Mouse (Mus musculus): Measurements from ENCODE around the gene Coq5. TPM values are rescaled to one million over a fixed set of nuclear protein-coding genes. Genes with fewer than 3 reads are reported as not detected.

The Coq5 gene
- polyA plus RNA-seq, 1 experiment from 2014 or later = 56.1 TPM

DNA sequence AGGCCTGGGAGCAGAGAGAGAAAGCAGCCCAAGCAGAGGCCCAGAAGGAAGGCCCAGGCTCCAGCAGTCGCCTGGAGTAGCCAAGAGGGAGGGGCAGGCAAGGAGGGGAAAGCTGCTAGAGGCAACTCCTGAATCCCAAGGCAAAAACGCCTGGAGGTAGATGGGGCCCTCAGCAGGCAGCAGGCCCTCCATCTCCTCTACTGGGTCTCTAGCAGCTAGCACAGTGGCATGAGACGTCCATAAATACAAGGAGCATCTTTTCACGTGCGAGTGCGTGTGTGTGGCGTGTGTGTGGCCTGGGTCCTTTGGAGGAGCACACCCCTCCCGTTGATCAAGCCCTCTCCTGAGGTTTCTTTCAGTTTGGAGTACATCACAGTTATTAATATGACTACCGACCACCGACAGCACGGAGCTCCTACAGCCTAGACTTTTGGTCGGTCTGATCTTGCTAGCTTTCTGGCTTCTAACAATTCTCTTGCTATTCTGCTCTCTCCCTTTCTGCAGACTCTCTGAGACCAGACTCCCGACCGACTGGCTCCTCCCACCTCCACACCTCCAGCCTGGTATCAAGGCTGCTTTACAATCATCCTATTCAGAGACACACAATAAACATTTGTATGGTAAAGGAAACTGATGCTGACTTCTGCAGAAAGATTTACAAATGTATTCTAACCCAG lies 37.6 kb downstream of the Coq5 start:
- Histone ChIP-seq H3K4me2 (ENCODE audit: low read length) (no peak overlapping the region), H3K4me3 (ENCODE audit: low read depth, low read length) (no peak overlapping the region), H3K27me3 (ENCODE audit: control insufficient read depth, insufficient read depth, low read depth, low read length) (no peaks in the 10 kb centered on the region), H3K36me3 (ENCODE audit: control insufficient read depth, insufficient read depth, low read length) (no peaks in the 10 kb centered on the region), H3K27ac (ENCODE audit: low read length) (peak overlapping the region; percentile 10; the same call in 1 of the 2 replicates), H3K9me3 (replicated peaks; ENCODE audit: control insufficient read depth, low read length, poor library complexity, severe bottlenecking) (no peaks in the 10 kb centered on the region), H3K4me1 (ENCODE audit: control insufficient read depth, insufficient read depth, low read length) (peaks cover 14% of the 10 kb centered on the region), H3K9ac (ENCODE audit: low read depth, low read length) (peak overlapping the region; percentile 2; the same call in 1 of the 2 replicates)
- no peak for ATAC-seq
- WGBS = 4% methylated on average over 14 of the region's 14 CpGs

GRCm38 (mm10) chr5:115317645-115318328 lies 38.3 kb downstream of the Coq5 start:
- Histone ChIP-seq H3K27me3 (ENCODE audit: control insufficient read depth, insufficient read depth, low read depth, low read length) (no peaks in the 10 kb centered on the region), H3K27ac (ENCODE audit: low read length) (no peak overlapping the region), H3K4me1 (ENCODE audit: control insufficient read depth, insufficient read depth, low read length) (peaks cover 14% of the 10 kb centered on the region), H3K9ac (ENCODE audit: low read depth, low read length) (no peak overlapping the region), H3K9me3 (replicated peaks; ENCODE audit: control insufficient read depth, low read length, poor library complexity, severe bottlenecking) (no peaks in the 10 kb centered on the region), H3K4me3 (ENCODE audit: low read depth, low read length) (no peak overlapping the region), H3K4me2 (ENCODE audit: low read length) (no peak overlapping the region), H3K36me3 (ENCODE audit: control insufficient read depth, insufficient read depth, low read length) (no peaks in the 10 kb centered on the region)
- ATAC-seq = no peak
- 9% methylated on average over 10 of the region's 10 CpGs for WGBS

DNA sequence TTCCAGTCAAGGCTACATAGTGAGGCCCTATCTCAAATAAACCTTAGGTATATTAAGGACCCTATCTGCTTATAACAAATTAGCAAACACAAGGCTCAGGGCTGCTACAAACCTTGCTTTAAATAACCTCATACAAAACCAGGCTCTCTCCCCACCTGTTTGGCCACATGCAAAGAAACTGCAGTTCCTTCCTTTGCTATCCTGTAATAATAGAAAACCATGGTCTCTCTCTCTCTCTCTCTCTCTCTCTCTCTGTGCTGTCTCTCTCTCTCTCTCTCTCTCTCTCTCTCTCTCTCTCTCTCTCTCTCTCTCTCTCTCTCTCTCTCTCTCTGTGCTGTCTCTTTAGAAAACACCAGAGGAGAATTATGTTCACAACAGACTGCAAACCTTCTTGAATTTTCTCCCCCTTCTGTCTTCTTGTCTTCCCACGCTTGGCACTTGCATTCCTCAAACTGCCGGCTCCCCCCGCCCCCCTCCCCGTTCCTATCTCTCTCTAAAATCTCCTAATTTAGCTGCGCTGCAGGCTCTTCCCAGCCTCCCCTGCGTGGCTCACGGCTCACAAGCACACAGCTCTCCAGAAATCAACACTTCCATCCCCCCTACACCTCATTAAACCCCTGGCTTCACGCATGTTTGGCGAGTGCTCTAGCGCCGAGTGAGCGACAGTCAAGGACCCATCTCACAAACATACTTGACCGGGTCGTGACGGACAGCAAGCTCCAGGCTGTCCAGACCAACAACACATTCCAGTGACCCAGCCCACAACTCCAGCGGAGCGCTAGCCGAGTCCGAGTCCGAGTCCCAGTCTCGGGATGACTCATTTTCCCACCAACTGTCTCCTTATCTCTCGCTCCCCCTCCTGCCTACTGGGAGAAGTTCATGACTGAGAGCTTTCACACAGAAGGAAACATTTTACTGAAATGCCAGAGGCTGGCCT lies 39.8 kb downstream of the Coq5 start:
- peak overlapping the region; percentile 90 for H3K4me2 ChIP-seq (ENCODE audit: low read length)
- H3K4me1 ChIP-seq (ENCODE audit: control insufficient read depth, insufficient read depth, low read length) = peaks cover 14% of the 10 kb centered on the region
- peak overlapping the region; percentile 40 for H3K4me3 ChIP-seq (ENCODE audit: low read depth, low read length)
- H3K27me3 ChIP-seq (ENCODE audit: control insufficient read depth, insufficient read depth, low read depth, low read length) = no peaks in the 10 kb centered on the region
- H3K9ac ChIP-seq (ENCODE audit: low read depth, low read length) = peak overlapping the region; percentile 58
- H3K36me3 ChIP-seq (ENCODE audit: control insufficient read depth, insufficient read depth, low read length) = no peaks in the 10 kb centered on the region
- no peaks in the 10 kb centered on the region for H3K9me3 ChIP-seq (replicated peaks; ENCODE audit: control insufficient read depth, low read length, poor library complexity, severe bottlenecking)
- peak; percentile 52; the same call in 1 of the 2 replicates for ATAC-seq
- WGBS = under 1% methylated on average over 22 of the region's 22 CpGs
- peak overlapping the region; percentile 73 for H3K27ac ChIP-seq (ENCODE audit: low read length)

GRCm38 (mm10) chr5:115326256-115326831 lies 46.9 kb downstream of the Coq5 start:
- H3K27ac ChIP-seq (ENCODE audit: low read length) = peak overlapping the region; percentile 91
- peaks cover 2% of the 10 kb centered on the region; the same call in 1 of the 2 replicates for H3K36me3 ChIP-seq (ENCODE audit: control insufficient read depth, insufficient read depth, low read length)
- H3K4me2 ChIP-seq (ENCODE audit: low read length) = peak overlapping the region; percentile 55
- WGBS = 30% methylated on average over 11 of the region's 11 CpGs
- ATAC-seq = peak; percentile 27; the same call in 1 of the 2 replicates
- H3K27me3 ChIP-seq (ENCODE audit: control insufficient read depth, insufficient read depth, low read depth, low read length) = no peaks in the 10 kb centered on the region
- H3K9ac ChIP-seq (ENCODE audit: low read depth, low read length) = peak overlapping the region; percentile 86
- no peaks in the 10 kb centered on the region for H3K9me3 ChIP-seq (replicated peaks; ENCODE audit: control insufficient read depth, low read length, poor library complexity, severe bottlenecking)
- H3K4me1 ChIP-seq (ENCODE audit: control insufficient read depth, insufficient read depth, low read length) = peaks cover 29% of the 10 kb centered on the region
- peak overlapping the region; percentile 86 for H3K4me3 ChIP-seq (ENCODE audit: low read depth, low read length)

DNA sequence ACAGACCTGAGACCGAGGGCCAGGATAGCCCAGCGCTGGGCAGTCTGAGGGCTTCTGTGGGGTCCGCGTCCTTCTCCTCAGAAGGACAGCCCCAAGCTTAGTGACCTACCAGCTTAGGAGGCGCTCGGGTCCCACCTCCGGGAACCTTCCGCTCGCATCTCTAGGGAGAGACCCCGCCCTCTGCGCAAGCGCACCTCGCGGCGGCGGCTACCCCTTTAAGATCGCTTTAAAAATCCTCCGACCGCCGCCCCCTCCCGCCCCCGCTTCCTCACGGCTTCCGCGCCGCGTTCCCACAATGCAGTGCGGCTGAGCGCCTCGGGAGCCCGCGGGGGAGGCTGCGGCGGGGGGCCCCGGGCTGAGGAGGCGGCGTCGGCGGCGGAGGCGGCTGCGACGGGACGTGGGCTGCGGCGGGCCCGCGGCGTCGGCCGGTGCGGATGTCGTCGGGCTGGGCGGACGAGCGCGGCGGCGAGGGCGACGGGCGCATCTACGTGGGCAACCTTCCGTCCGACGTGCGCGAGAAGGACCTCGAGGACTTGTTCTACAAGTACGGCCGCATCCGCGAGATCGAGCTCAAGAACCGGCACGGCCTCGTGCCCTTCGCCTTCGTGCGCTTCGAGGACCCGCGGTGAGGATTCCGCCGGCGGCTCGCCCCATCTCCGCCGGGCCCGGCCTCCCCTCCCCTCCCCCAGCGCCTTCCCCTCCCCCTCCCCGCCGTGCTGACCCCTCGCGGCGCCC lies 47.6 kb downstream of the Coq5 start, which contains the start of gene Srsf9:
Gene Srsf9, plus strand, starts transcription at position 303 of the 735 bp plus-strand sequence.
- Histone ChIP-seq H3K4me2 (ENCODE audit: low read length) (peak within 1 kb of the TSS; percentile 80), H3K9me3 (replicated peaks; ENCODE audit: control insufficient read depth, low read length, poor library complexity, severe bottlenecking) (no peaks in the 10 kb centered on the region), H3K27ac (ENCODE audit: low read length) (peak within 1 kb of the TSS; percentile 91), H3K4me3 (ENCODE audit: low read depth, low read length) (peak within 1 kb of the TSS; percentile 86), H3K9ac (ENCODE audit: low read depth, low read length) (peak within 1 kb of the TSS; percentile 86), H3K4me1 (ENCODE audit: control insufficient read depth, insufficient read depth, low read length) (peaks cover 29% of the 10 kb centered on the region), H3K36me3 (ENCODE audit: control insufficient read depth, insufficient read depth, low read length) (peaks cover 2% of the 10 kb centered on the region; the same call in 1 of the 2 replicates), H3K27me3 (ENCODE audit: control insufficient read depth, insufficient read depth, low read depth, low read length) (no peaks in the 10 kb centered on the region)
- peak; percentile 93 for ATAC-seq
- 0% methylated on average over 81 of the region's 97 CpGs for WGBS

GRCm38 (mm10) chr5:115327610-115328548 lies 48.4 kb downstream of the Coq5 start:
- ATAC-seq = 0 out of 2 replicates have a peak, but pooled peaks have one; percentile 19
- H3K27ac ChIP-seq (ENCODE audit: low read length) = peak overlapping the region; percentile 91
- H3K9ac ChIP-seq (ENCODE audit: low read depth, low read length) = peak overlapping the region; percentile 86
- no peaks in the 10 kb centered on the region for H3K9me3 ChIP-seq (replicated peaks; ENCODE audit: control insufficient read depth, low read length, poor library complexity, severe bottlenecking)
- H3K4me1 ChIP-seq (ENCODE audit: control insufficient read depth, insufficient read depth, low read length) = peaks cover 29% of the 10 kb centered on the region
- under 1% methylated on average over 53 of the region's 55 CpGs for WGBS
- H3K4me3 ChIP-seq (ENCODE audit: low read depth, low read length) = peak overlapping the region; percentile 86
- no peaks in the 10 kb centered on the region for H3K27me3 ChIP-seq (ENCODE audit: control insufficient read depth, insufficient read depth, low read depth, low read length)
- H3K36me3 ChIP-seq (ENCODE audit: control insufficient read depth, insufficient read depth, low read length) = peaks cover 10% of the 10 kb centered on the region
- H3K4me2 ChIP-seq (ENCODE audit: low read length) = peak overlapping the region; percentile 80

DNA sequence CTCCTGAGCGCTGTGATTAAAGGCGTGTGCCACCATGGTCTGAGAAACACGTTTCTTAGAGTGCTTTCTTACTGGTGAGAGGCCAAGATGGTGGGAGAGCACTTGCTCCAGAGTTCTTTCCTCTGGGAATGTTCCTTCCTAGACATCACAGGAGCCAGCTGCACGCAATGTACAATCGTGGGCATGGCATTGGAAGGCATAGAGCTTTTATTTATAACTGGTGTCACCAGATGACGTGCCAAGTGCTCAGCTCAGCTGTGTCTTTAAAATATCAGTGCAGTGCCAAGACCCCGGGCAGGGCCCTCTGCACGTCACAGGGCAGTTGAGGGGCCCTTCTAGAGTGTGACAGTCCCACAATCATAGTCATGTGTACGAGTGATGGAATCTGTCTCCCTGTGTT lies 51.5 kb downstream of the Coq5 start:
- Histone ChIP-seq H3K27me3 (ENCODE audit: control insufficient read depth, insufficient read depth, low read depth, low read length) (no peaks in the 10 kb centered on the region), H3K4me1 (ENCODE audit: control insufficient read depth, insufficient read depth, low read length) (peaks cover 24% of the 10 kb centered on the region), H3K27ac (ENCODE audit: low read length) (no peak overlapping the region), H3K4me2 (ENCODE audit: low read length) (no peak overlapping the region), H3K36me3 (ENCODE audit: control insufficient read depth, insufficient read depth, low read length) (peaks cover 25% of the 10 kb centered on the region), H3K9ac (ENCODE audit: low read depth, low read length) (no peak overlapping the region), H3K9me3 (replicated peaks; ENCODE audit: control insufficient read depth, low read length, poor library complexity, severe bottlenecking) (no peaks in the 10 kb centered on the region), H3K4me3 (ENCODE audit: low read depth, low read length) (no peak overlapping the region)
- WGBS = 91% methylated on average over 9 of the region's 9 CpGs
- ATAC-seq = no peak

All from midbrain, embryonic 16.5 days (tissue).